Mouse (Mus musculus): Measurements from ENCODE around the gene Tpk1. TPM values are rescaled to one million over a fixed set of nuclear protein-coding genes. Genes with fewer than 3 reads are reported as not detected.

Tpk1 gene
- polyA plus RNA-seq, 2 experiments, result 3.9 to 5.8 TPM

DNA sequence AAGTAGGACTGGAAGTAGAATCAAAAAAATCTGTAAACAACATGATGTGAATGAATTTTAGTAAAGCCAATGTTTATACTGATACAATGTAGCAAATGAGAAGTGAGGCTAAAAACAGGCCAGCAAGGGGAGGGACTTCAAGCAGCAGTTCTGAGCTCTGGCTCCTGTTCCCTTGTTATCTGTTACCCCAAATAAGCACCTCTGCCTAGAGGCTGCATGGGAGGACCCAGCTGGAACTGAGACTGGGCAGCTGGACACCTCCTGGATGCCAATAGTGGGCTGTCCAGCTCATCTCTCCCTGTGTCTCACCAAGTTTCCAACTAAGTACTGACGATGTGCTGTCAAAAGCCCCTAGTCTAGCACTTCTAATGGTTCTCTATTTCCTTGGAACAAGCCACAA lies 257.1 kb downstream of the Tpk1 start:
- H3K27ac ChIP-seq, result no peak overlapping the region
- H3K9me3 ChIP-seq (ENCODE audit: control insufficient read depth, low read length), result no peaks in the 10 kb centered on the region
- no peak overlapping the region for H3K9ac ChIP-seq (replicated peaks)
- 54% methylated on average over 1 of the region's 1 CpGs for WGBS (ENCODE audit: insufficient replicate concordance)
- ATAC-seq (ENCODE audit: insufficient read depth) (no peak), DNase-seq (ENCODE audit: low read depth in 3 of 3, low spot score in 3 of 3) (no peak)
- H3K4me1 ChIP-seq (replicated peaks; ENCODE audit: control insufficient read depth in 2 of 2, insufficient read depth in 2 of 2, low read length in 1 of 2), result no peaks in the 10 kb centered on the region
- H3K4me3 ChIP-seq (ENCODE audit: insufficient read depth in 1 of 2, low read depth in 2 of 2, low read length in 2 of 2), result no peak overlapping the region
- no peaks in the 10 kb centered on the region for H3K36me3 ChIP-seq (replicated peaks; ENCODE audit: control insufficient read depth, insufficient read depth, low read depth)
- TF ChIP-seq EP300 (IDR thresholded peaks at IDR 0.05; ENCODE audit: low read depth) (no peak), CTCF (IDR thresholded peaks at IDR 0.05; ENCODE audit: low read depth) (no peak)
- H3K27me3 ChIP-seq (ENCODE audit: control insufficient read depth, insufficient read depth, low read length), result no peaks in the 10 kb centered on the region
- H3K4me2 ChIP-seq (ENCODE audit: low read depth), result no peak overlapping the region

DNA sequence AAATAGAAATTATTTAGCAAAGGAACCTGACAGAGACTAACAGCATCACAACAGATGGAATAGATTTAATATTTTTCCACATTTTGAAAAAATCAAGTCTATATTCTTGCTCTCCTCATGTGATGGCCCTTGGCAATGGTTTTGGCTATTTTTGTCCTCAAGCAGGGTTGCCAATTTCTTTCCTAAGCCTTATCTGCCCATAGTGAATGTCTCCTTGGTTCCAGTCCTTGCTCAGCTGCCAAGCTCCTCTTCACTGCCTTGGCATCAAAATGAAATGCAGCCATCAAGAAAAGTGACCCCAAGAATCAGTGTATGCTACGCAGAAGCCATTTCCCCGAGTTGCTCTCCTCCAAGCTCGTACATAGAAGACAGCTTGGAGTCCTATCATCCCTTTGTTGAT lies 263.0 kb downstream of the Tpk1 start:
- H3K9ac ChIP-seq (replicated peaks), result no peak overlapping the region
- H3K4me2 ChIP-seq (ENCODE audit: low read depth), result no peak overlapping the region
- TF ChIP-seq CTCF (IDR thresholded peaks at IDR 0.05; ENCODE audit: low read depth) (no peak), EP300 (IDR thresholded peaks at IDR 0.05; ENCODE audit: low read depth) (no peak)
- H3K4me1 ChIP-seq (replicated peaks; ENCODE audit: control insufficient read depth in 2 of 2, insufficient read depth in 2 of 2, low read length in 1 of 2), result no peaks in the 10 kb centered on the region
- no peak overlapping the region for H3K4me3 ChIP-seq (ENCODE audit: insufficient read depth in 1 of 2, low read depth in 2 of 2, low read length in 2 of 2)
- no peaks in the 10 kb centered on the region for H3K27me3 ChIP-seq (ENCODE audit: control insufficient read depth, insufficient read depth, low read length)
- H3K36me3 ChIP-seq (replicated peaks; ENCODE audit: control insufficient read depth, insufficient read depth, low read depth), result no peaks in the 10 kb centered on the region
- no peak for ATAC-seq (ENCODE audit: insufficient read depth)
- no peaks in the 10 kb centered on the region for H3K9me3 ChIP-seq (ENCODE audit: control insufficient read depth, low read length)
- no peak for DNase-seq (ENCODE audit: low read depth in 3 of 3, low spot score in 3 of 3)
- WGBS (ENCODE audit: insufficient replicate concordance), result 58% methylated on average over 3 of the region's 3 CpGs
- H3K27ac ChIP-seq, result no peak overlapping the region

DNA sequence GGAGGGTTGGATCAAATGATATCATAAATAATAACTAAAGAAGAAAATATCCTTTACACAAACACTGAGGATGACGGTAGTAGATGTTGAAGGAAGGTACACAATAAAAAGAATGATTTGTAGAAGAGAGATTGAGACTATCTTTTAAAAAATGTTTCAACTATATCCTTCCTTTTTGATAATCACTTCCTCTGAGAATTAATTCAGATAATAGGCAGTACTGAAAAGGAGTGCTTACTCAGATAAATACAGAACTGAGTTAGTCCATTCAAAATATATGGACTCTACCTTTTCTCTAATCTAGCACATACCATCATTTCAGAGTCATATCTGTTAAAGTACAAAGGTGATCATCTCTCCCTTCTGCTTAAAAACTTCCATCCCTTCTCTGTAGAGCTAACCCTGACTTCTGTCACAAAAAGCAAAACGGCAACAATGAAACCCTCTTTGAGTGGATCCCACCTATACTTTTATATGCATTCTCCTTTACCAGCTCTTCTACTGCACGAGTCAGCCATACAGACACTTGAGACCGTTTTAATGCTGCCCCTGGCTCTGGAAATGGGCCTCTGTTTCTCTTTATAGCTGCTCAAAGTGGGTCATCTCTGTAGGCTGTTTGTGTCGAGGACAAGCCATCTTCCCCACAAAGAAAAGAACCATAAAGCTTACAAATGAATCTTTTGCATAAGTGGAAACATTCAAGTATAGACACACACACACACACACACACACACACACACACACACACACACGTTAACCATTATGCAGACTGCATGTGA lies 263.7 kb downstream of the Tpk1 start:
- no peak overlapping the region for H3K4me2 ChIP-seq (ENCODE audit: low read depth)
- H3K4me3 ChIP-seq (ENCODE audit: insufficient read depth in 1 of 2, low read depth in 2 of 2, low read length in 2 of 2), result no peak overlapping the region
- H3K9me3 ChIP-seq (ENCODE audit: control insufficient read depth, low read length), result no peaks in the 10 kb centered on the region
- H3K9ac ChIP-seq (replicated peaks), result no peak overlapping the region
- no peak for DNase-seq (ENCODE audit: low read depth in 3 of 3, low spot score in 3 of 3)
- H3K36me3 ChIP-seq (replicated peaks; ENCODE audit: control insufficient read depth, insufficient read depth, low read depth), result no peaks in the 10 kb centered on the region
- no peak for ATAC-seq (ENCODE audit: insufficient read depth)
- no peak for TF ChIP-seq EP300 (IDR thresholded peaks at IDR 0.05; ENCODE audit: low read depth)
- TF ChIP-seq CTCF (IDR thresholded peaks at IDR 0.05; ENCODE audit: low read depth), result no peak
- H3K27ac ChIP-seq, result no peak overlapping the region
- no peaks in the 10 kb centered on the region for H3K4me1 ChIP-seq (replicated peaks; ENCODE audit: control insufficient read depth in 2 of 2, insufficient read depth in 2 of 2, low read length in 1 of 2)
- 48% methylated on average over 6 of the region's 6 CpGs for WGBS (ENCODE audit: insufficient replicate concordance)
- H3K27me3 ChIP-seq (ENCODE audit: control insufficient read depth, insufficient read depth, low read length), result no peaks in the 10 kb centered on the region

DNA sequence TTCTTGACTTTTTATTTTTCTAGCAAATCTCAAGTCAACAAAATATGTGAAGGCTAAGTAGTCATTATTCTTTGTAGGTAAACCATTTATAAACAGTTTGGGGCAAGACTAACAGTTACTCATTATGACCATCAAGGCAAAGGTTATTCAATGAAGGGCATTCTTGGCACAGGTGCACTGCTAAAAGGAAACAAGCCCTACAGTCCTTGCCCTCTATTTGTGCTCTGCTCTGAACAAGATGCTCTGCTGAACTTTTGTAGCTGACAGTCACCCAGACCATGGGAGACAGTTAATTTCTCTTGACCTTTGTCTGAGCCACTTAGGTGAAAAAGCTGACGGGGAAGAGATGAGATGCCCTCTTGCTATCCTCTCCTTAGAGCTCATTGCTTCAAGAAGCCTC lies 269.7 kb downstream of the Tpk1 start:
- 79% methylated on average over 1 of the region's 1 CpGs for WGBS (ENCODE audit: insufficient replicate concordance)

DNA sequence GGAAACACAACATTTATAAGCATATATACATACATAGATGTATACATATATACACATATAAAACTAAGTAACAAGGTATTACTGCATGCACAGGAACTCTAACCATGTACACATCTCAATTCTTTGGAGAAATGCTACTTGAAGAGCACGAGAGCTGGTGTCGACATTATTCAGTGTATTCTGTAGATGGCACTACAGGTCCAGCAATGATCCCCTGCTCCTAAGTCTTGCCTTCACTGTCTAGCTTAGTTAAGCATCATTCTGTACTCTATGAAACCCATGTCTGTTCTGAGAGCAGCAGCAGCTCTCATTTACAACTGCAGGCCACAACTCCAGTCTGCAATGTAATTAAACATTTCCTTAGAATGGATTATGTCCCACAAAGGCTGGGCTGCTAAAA lies 270.5 kb downstream of the Tpk1 start:
- ATAC-seq (ENCODE audit: insufficient read depth) (no peak), DNase-seq (ENCODE audit: low read depth in 3 of 3, low spot score in 3 of 3) (no peak)
- no peak overlapping the region for H3K9ac ChIP-seq (replicated peaks)
- H3K36me3 ChIP-seq (replicated peaks; ENCODE audit: control insufficient read depth, insufficient read depth, low read depth), result no peaks in the 10 kb centered on the region
- H3K27ac ChIP-seq, result no peak overlapping the region
- no peaks in the 10 kb centered on the region; the same call in 1 of the 2 replicates for H3K27me3 ChIP-seq (ENCODE audit: control insufficient read depth, insufficient read depth, low read length)
- H3K4me1 ChIP-seq (replicated peaks; ENCODE audit: control insufficient read depth in 2 of 2, insufficient read depth in 2 of 2, low read length in 1 of 2), result no peaks in the 10 kb centered on the region
- H3K4me3 ChIP-seq (ENCODE audit: insufficient read depth in 1 of 2, low read depth in 2 of 2, low read length in 2 of 2), result no peak overlapping the region
- 66% methylated on average over 2 of the region's 2 CpGs for WGBS (ENCODE audit: insufficient replicate concordance)
- H3K4me2 ChIP-seq (ENCODE audit: low read depth), result no peak overlapping the region
- TF ChIP-seq EP300 (IDR thresholded peaks at IDR 0.05; ENCODE audit: low read depth) (no peak), CTCF (IDR thresholded peaks at IDR 0.05; ENCODE audit: low read depth) (no peak)
- no peaks in the 10 kb centered on the region for H3K9me3 ChIP-seq (ENCODE audit: control insufficient read depth, low read length)

More for the DNA sequence above, 269.7 kb downstream of the Tpk1 start:
- H3K9ac ChIP-seq (replicated peaks), result no peak overlapping the region
- H3K27ac ChIP-seq, result no peak overlapping the region
- ATAC-seq (ENCODE audit: insufficient read depth) (no peak), DNase-seq (ENCODE audit: low read depth in 3 of 3, low spot score in 3 of 3) (no peak)
- H3K4me2 ChIP-seq (ENCODE audit: low read depth), result no peak overlapping the region
- no peaks in the 10 kb centered on the region for H3K36me3 ChIP-seq (replicated peaks; ENCODE audit: control insufficient read depth, insufficient read depth, low read depth)
- TF ChIP-seq CTCF (IDR thresholded peaks at IDR 0.05; ENCODE audit: low read depth) (no peak), EP300 (IDR thresholded peaks at IDR 0.05; ENCODE audit: low read depth) (no peak)
- H3K4me1 ChIP-seq (replicated peaks; ENCODE audit: control insufficient read depth in 2 of 2, insufficient read depth in 2 of 2, low read length in 1 of 2), result no peaks in the 10 kb centered on the region
- no peaks in the 10 kb centered on the region for H3K9me3 ChIP-seq (ENCODE audit: control insufficient read depth, low read length)
- H3K27me3 ChIP-seq (ENCODE audit: control insufficient read depth, insufficient read depth, low read length), result no peaks in the 10 kb centered on the region; the same call in 1 of the 2 replicates
- no peak overlapping the region for H3K4me3 ChIP-seq (ENCODE audit: insufficient read depth in 1 of 2, low read depth in 2 of 2, low read length in 2 of 2)
